Mouse (Mus musculus) lung, postnatal 0 days (tissue): Measurements from ENCODE around the gene Lsm11.

Experiments
- CTCF ChIP-seq: IDR thresholded peaks from 2 replicates; pipeline ENCODE4 v1.5.1; 2016; ENCODE audit warnings: antibody characterized with exemption, mild to moderate bottlenecking
- EP300 ChIP-seq: IDR thresholded peaks from 2 replicates; pipeline ENCODE4 v1.6.1; 2016; ENCODE audit warnings: antibody characterized with exemption, mild to moderate bottlenecking, control low read depth

- TF ChIP-seq CTCF (no peak), EP300 (no peak)
Measured at GRCm38 (mm10) chr11:45966896-45967295, 22.2 kb upstream of the Lsm11 start.
